In genomic region chr19:6937541-6938465, GRCm38 (mm10) we compare ENCODE assay signal across 10 mouse cellular contexts. TPM values are rescaled to one million over a fixed set of nuclear protein-coding genes. Genes with fewer than 3 reads are reported as not detected.
DNase-seq lines count a peak whose midpoint lies in the region; ATAC-seq and TF ChIP-seq lines count a peak whose summit lies in the region.
"Had no signal": no experiment of that assay in that cellular context is flagged by ENCODE, and none has a peak within 500 bp of the region (broad histone marks: within the 10 kb centered on the region; RNA-seq: fewer than 3 reads in every experiment).

No protein-coding gene starts in this region.

- H3K4me2 ChIP-seq in heart, embryonic 11.5 days, result no peak overlapping the region
- no peak overlapping the region for H3K4me2 ChIP-seq in liver, embryonic 13.5 days
- no peak overlapping the region for H3K4me2 ChIP-seq in liver, embryonic 12.5 days

- TF ChIP-seq EP300 in heart, adult 2 months (IDR thresholded peaks at IDR 0.05; ENCODE audit: insufficient read depth, low read depth, low read length), result peak; percentile 37; the same call in 1 of the 2 replicates

- WGBS in heart, adult 2 months, result 58% methylated on average over 16 of the region's 16 CpGs
- WGBS in heart, embryonic 11.5 days (ENCODE audit: insufficient replicate concordance), result 74% methylated on average over 16 of the region's 16 CpGs
- WGBS in liver, embryonic 13.5 days (ENCODE audit: insufficient replicate concordance), result 71% methylated on average over 16 of the region's 16 CpGs
- WGBS in liver, embryonic 12.5 days (ENCODE audit: insufficient replicate concordance), result 72% methylated on average over 16 of the region's 16 CpGs

- intact Hi-C loops in heart, adult 2 months (cut with DNase I), result loop anchor here (2.0 kb wide), 2 partner anchors 13 to 15 kb away; partner anchors contain the start of gene Catsperz
- intact Hi-C loops in heart, postnatal 36 days (cut with DNase I), result no loop called here

- peak overlapping the region; percentile 11; the same call in 1 of the 2 replicates for H3K4me3 ChIP-seq in heart, adult 2 months
- no peak overlapping the region for H3K4me3 ChIP-seq in heart, embryonic 11.5 days (ENCODE audit: low read depth, low read length)
- no peak overlapping the region for H3K4me3 ChIP-seq in liver, embryonic 13.5 days (replicated peaks)
- no peak overlapping the region for H3K4me3 ChIP-seq in liver, embryonic 12.5 days

- peaks cover 12% of the 10 kb centered on the region for H3K27me3 ChIP-seq in heart, adult 2 months (ENCODE audit: control insufficient read depth, insufficient read depth, low read length)
- H3K27me3 ChIP-seq in heart, embryonic 11.5 days (ENCODE audit: control insufficient read depth, insufficient read depth, low read length), result peaks cover 34% of the 10 kb centered on the region
- H3K27me3 ChIP-seq in liver, embryonic 13.5 days, result peaks cover 40% of the 10 kb centered on the region
- peaks cover 47% of the 10 kb centered on the region for H3K27me3 ChIP-seq in liver, embryonic 12.5 days (replicated peaks)

- no peak for TF ChIP-seq CTCF in heart, adult 2 months (IDR thresholded peaks at IDR 0.05)

- H3K79me2 ChIP-seq in heart, adult 2 months (replicated peaks; ENCODE audit: control insufficient read depth, insufficient read depth, low read length), result no peaks in the 10 kb centered on the region

- H3K27ac ChIP-seq in heart, adult 2 months, result peak overlapping the region; percentile 78
- H3K27ac ChIP-seq in heart, embryonic 11.5 days (ENCODE audit: low read depth, low read length), result no peak overlapping the region
- no peak overlapping the region for H3K27ac ChIP-seq in liver, embryonic 13.5 days
- H3K27ac ChIP-seq in liver, embryonic 12.5 days, result no peak overlapping the region

- H3K9me3 ChIP-seq in heart, embryonic 11.5 days (replicated peaks; ENCODE audit: control insufficient read depth, low read length), result no peaks in the 10 kb centered on the region
- no peaks in the 10 kb centered on the region for H3K9me3 ChIP-seq in liver, embryonic 13.5 days (replicated peaks)
- H3K9me3 ChIP-seq in liver, embryonic 12.5 days (replicated peaks), result no peaks in the 10 kb centered on the region

- no peaks in the 10 kb centered on the region for H3K36me3 ChIP-seq in heart, adult 2 months (ENCODE audit: control insufficient read depth, insufficient read depth, low read length)
- no peaks in the 10 kb centered on the region for H3K36me3 ChIP-seq in heart, embryonic 11.5 days (ENCODE audit: control insufficient read depth, insufficient read depth, low read length)
- H3K36me3 ChIP-seq in liver, embryonic 13.5 days, result no peaks in the 10 kb centered on the region
- H3K36me3 ChIP-seq in liver, embryonic 12.5 days, result no peaks in the 10 kb centered on the region

- ATAC-seq in heart, embryonic 11.5 days (replicated peaks; ENCODE audit: insufficient number of reproducible peaks, low FRiP score, low TSS enrichment), result no peak
- ATAC-seq in liver, embryonic 13.5 days (ENCODE audit: low read depth), result no peak
- ATAC-seq in liver, embryonic 12.5 days, result no peak
- ATAC-seq in erythroblast, adult 5-6 weeks (replicated peaks; ENCODE audit: low FRiP score, poor library complexity, severe bottlenecking), result no peak
- ATAC-seq: inflammation-experienced regulatory T-cells, adult 6 months had no signal

- peaks cover 6% of the 10 kb centered on the region for H3K4me1 ChIP-seq in heart, adult 2 months (ENCODE audit: control insufficient read depth, insufficient read depth, low read length)
- H3K4me1 ChIP-seq in heart, embryonic 11.5 days (ENCODE audit: control insufficient read depth, insufficient read depth, low read length), result peaks cover 21% of the 10 kb centered on the region
- peaks cover 23% of the 10 kb centered on the region for H3K4me1 ChIP-seq in liver, embryonic 13.5 days (replicated peaks)
- peaks cover 26% of the 10 kb centered on the region for H3K4me1 ChIP-seq in liver, embryonic 12.5 days

- DNase-seq in heart, adult 2 months, result peak; percentile 51 to 80
- DNase-seq in liver, embryonic 13.5 days, result no peak
- DNase-seq in cerebellum, adult 9-11 months, result peak; percentile 85
- peak; percentile 40 to 60 for DNase-seq in heart, postnatal 36 days

- no peak overlapping the region for H3K9ac ChIP-seq in heart, adult 2 months (ENCODE audit: low read depth, low read length)
- H3K9ac ChIP-seq in heart, embryonic 11.5 days (ENCODE audit: low read depth, low read length), result no peak overlapping the region
- peak overlapping the region; percentile 9; the same call in 1 of the 2 replicates for H3K9ac ChIP-seq in liver, embryonic 13.5 days
- no peak overlapping the region for H3K9ac ChIP-seq in liver, embryonic 12.5 days

- TF ChIP-seq POLR2A in heart, adult 2 months (IDR thresholded peaks at IDR 0.05; ENCODE audit: insufficient read depth, low read depth, low read length), result no peak

RNA-seq across cellular contexts. Expression of gene Kcnk4, which starts 3.5 kb away (rescaled TPM):
- total RNA-seq in heart, adult 2 months (2021), result not detected
- 0.21 TPM in 1 of 2 replicates, not detected in the other for polyA plus RNA-seq in heart, adult 2 months (2012; rRNA removed)
- polyA plus RNA-seq in heart, embryonic 11.5 days (2014; fragmentation: Nextera tagmentation; extraction: Ambion mirVana), result 0.17 and 0.46 TPM in 2 replicates
- polyA plus RNA-seq in liver, embryonic 13.5 days (2015; fragmentation: Nextera tagmentation; extraction: Ambion mirVana), result 0.06 TPM in 1 of 2 replicates, not detected in the other
- 0.05 TPM in 1 of 2 replicates, not detected in the other for polyA plus RNA-seq in liver, embryonic 12.5 days (2016; fragmentation: Nextera tagmentation; extraction: Ambion mirVana)
- total RNA-seq in heart, postnatal 36 days (2021), result not detected
- not detected in 2 replicates for total RNA-seq in erythroblast, adult 5-6 weeks (2015; ENCODE audit: low replicate concordance)
- total RNA-seq in erythroblast, adult 5-6 weeks (2017; ENCODE audit: low replicate concordance), result not detected in 2 replicates
- total RNA-seq: megakaryocyte progenitor cell, adult 5-6 weeks had no signal
- polyA plus RNA-seq: inflammation-experienced regulatory T-cells, adult 6 months; small intestine, adult 2 months had no signal

RNA-seq across cellular contexts. Expression of gene Bad, which starts 3.9 kb away (rescaled TPM):
- total RNA-seq in heart, adult 2 months (2021), result 10 to 100 TPM; 21.1 to 25.8 TPM
- 30.6 and 33.5 TPM in 2 replicates for polyA plus RNA-seq in heart, adult 2 months (2012; rRNA removed)
- polyA plus RNA-seq in heart, embryonic 11.5 days (2014; fragmentation: Nextera tagmentation; extraction: Ambion mirVana), result 54.9 and 55.7 TPM in 2 replicates
- polyA plus RNA-seq in liver, embryonic 13.5 days (2015; fragmentation: Nextera tagmentation; extraction: Ambion mirVana), result 32.2 and 34.6 TPM in 2 replicates
- polyA plus RNA-seq in liver, embryonic 12.5 days (2016; fragmentation: Nextera tagmentation; extraction: Ambion mirVana), result 36.4 and 37.6 TPM in 2 replicates
- total RNA-seq in heart, postnatal 36 days (2021), result 10 to 100 TPM; 22.0 to 24.7 TPM
- total RNA-seq in erythroblast, adult 5-6 weeks (2015; ENCODE audit: low replicate concordance), result 2.1 and 4.8 TPM in 2 replicates
- total RNA-seq in erythroblast, adult 5-6 weeks (2017; ENCODE audit: low replicate concordance), result 5.0 and 9.5 TPM in 2 replicates

RNA-seq across cellular contexts. Expression of gene Gpr137, which starts 4.5 kb away (rescaled TPM):
- 10 to 100 TPM; 34.1 to 35.4 TPM for total RNA-seq in heart, adult 2 months (2021)
- 53.4 and 60.4 TPM in 2 replicates for polyA plus RNA-seq in heart, adult 2 months (2012; rRNA removed)
- 22.4 and 23.7 TPM in 2 replicates for polyA plus RNA-seq in heart, embryonic 11.5 days (2014; fragmentation: Nextera tagmentation; extraction: Ambion mirVana)
- polyA plus RNA-seq in liver, embryonic 13.5 days (2015; fragmentation: Nextera tagmentation; extraction: Ambion mirVana), result 6.4 and 7.3 TPM in 2 replicates
- 8.8 and 9.9 TPM in 2 replicates for polyA plus RNA-seq in liver, embryonic 12.5 days (2016; fragmentation: Nextera tagmentation; extraction: Ambion mirVana)
- 10 to 100 TPM; 37.3 to 39.1 TPM for total RNA-seq in heart, postnatal 36 days (2021)
- total RNA-seq in erythroblast, adult 5-6 weeks (2015; ENCODE audit: low replicate concordance), result 3.3 and 5.8 TPM in 2 replicates
- 4.2 and 7.2 TPM in 2 replicates for total RNA-seq in erythroblast, adult 5-6 weeks (2017; ENCODE audit: low replicate concordance)

RNA-seq across cellular contexts. Expression of gene Catsperz, which starts 12.6 kb away (rescaled TPM):
- not detected for total RNA-seq in heart, adult 2 months (2021)
- 0.23 and 0.64 TPM in 2 replicates for polyA plus RNA-seq in heart, adult 2 months (2012; rRNA removed)
- 1.9 and 3.9 TPM in 2 replicates for polyA plus RNA-seq in heart, embryonic 11.5 days (2014; fragmentation: Nextera tagmentation; extraction: Ambion mirVana)
- 0.51 and 0.73 TPM in 2 replicates for polyA plus RNA-seq in liver, embryonic 13.5 days (2015; fragmentation: Nextera tagmentation; extraction: Ambion mirVana)
- polyA plus RNA-seq in liver, embryonic 12.5 days (2016; fragmentation: Nextera tagmentation; extraction: Ambion mirVana), result 0.80 and 0.93 TPM in 2 replicates
- not detected for total RNA-seq in heart, postnatal 36 days (2021)
- total RNA-seq in erythroblast, adult 5-6 weeks (2015; ENCODE audit: low replicate concordance), result not detected in 2 replicates
- total RNA-seq in erythroblast, adult 5-6 weeks (2017; ENCODE audit: low replicate concordance), result not detected in 2 replicates
- polyA plus RNA-seq: small intestine, adult 2 months had no signal

RNA-seq across cellular contexts. Expression of gene Esrra, which starts 16.2 kb away (rescaled TPM):
- total RNA-seq in heart, adult 2 months (2021), result 100 to 1,000 TPM; 156 to 180 TPM
- polyA plus RNA-seq in heart, adult 2 months (2012; rRNA removed), result 135 and 152 TPM in 2 replicates
- polyA plus RNA-seq in heart, embryonic 11.5 days (2014; fragmentation: Nextera tagmentation; extraction: Ambion mirVana), result 9.0 and 10.5 TPM in 2 replicates
- polyA plus RNA-seq in liver, embryonic 13.5 days (2015; fragmentation: Nextera tagmentation; extraction: Ambion mirVana), result 4.4 and 4.8 TPM in 2 replicates
- 6.5 and 6.8 TPM in 2 replicates for polyA plus RNA-seq in liver, embryonic 12.5 days (2016; fragmentation: Nextera tagmentation; extraction: Ambion mirVana)
- total RNA-seq in heart, postnatal 36 days (2021), result 100 to 1,000 TPM; 146 to 154 TPM
- 3.1 and 5.2 TPM in 2 replicates for total RNA-seq in erythroblast, adult 5-6 weeks (2015; ENCODE audit: low replicate concordance)
- 2.4 and 4.2 TPM in 2 replicates for total RNA-seq in erythroblast, adult 5-6 weeks (2017; ENCODE audit: low replicate concordance)
